Comparison of ENCODE assay signal across 16 mouse cellular contexts in the genomic region with DNA sequence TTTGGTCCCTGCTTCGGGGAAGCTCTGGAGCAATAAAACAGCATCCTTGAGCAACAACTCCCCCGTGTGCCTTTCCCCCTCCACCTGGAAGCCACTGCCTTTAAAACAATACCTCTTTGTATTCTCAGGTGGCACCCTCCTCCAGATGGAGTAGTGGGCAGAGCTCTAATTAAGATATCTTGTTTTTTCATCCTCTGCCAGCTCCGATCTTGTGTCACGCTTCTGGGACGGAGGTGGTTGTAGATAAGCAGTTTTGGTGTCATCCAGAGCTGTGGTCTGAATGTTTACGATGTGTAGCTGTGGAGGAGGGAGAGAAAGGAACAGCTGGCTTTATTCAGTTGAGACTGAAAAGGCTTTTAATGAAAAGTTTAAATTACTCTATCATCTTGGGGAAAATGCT.
DNase-seq lines count a peak whose midpoint lies in the region; ATAC-seq and TF ChIP-seq lines count a peak whose summit lies in the region.
"Had no signal": no experiment of that assay in that cellular context is flagged by ENCODE, and none has a peak within 500 bp of the region (broad histone marks: within the 10 kb centered on the region; RNA-seq: fewer than 3 reads in every experiment).

No protein-coding gene starts in this region.

- no peak overlapping the region for H3K4me3 ChIP-seq in kidney, embryonic 16.5 days (ENCODE audit: low read length)
- H3K4me3 ChIP-seq in MEL (ENCODE audit: control insufficient read depth in 1 of 2, insufficient read depth in 1 of 2, low read depth in 2 of 2, low read length in 2 of 2) = peak overlapping the region; percentile 4 to 5; a peak in 2 of 4 replicates
- H3K4me3 ChIP-seq in liver, embryonic 13.5 days (replicated peaks) = no peak overlapping the region
- H3K4me3 ChIP-seq: embryonic facial prominence, embryonic 12.5 days; forebrain, embryonic 10.5 days; stomach, embryonic 15.5 days had no signal

- H3K4me2 ChIP-seq in kidney, embryonic 16.5 days (replicated peaks; ENCODE audit: low read depth, low read length) = peak overlapping the region; percentile 13; the same call in 1 of the 2 replicates
- H3K4me2 ChIP-seq in liver, embryonic 13.5 days = no peak overlapping the region
- H3K4me2 ChIP-seq: embryonic facial prominence, embryonic 12.5 days; hindbrain, embryonic 14.5 days; stomach, embryonic 15.5 days had no signal

- no peak for TF ChIP-seq RAD21 in MEL (IDR thresholded peaks at IDR 0.05; ENCODE audit: low read depth, low read length)

- ATAC-seq in kidney, embryonic 16.5 days (ENCODE audit: low FRiP score, low TSS enrichment) = peak; percentile 86
- peak; percentile 82 for ATAC-seq in liver, embryonic 13.5 days (ENCODE audit: low read depth)
- ATAC-seq: intestine, postnatal 0 days; lung, postnatal 0 days had no signal

- H3K4me1 ChIP-seq in kidney, embryonic 16.5 days (ENCODE audit: insufficient read depth, low read length) = 0 out of 2 replicates have a peak, but pooled peaks cover 14% of the 10 kb centered on the region
- H3K4me1 ChIP-seq in MEL (ENCODE audit: control insufficient read depth in 1 of 2, insufficient read depth in 2 of 2, low read length in 2 of 2) = peaks cover 37 to 38% of the 10 kb centered on the region in 2 experiments
- peaks cover 24% of the 10 kb centered on the region for H3K4me1 ChIP-seq in liver, embryonic 13.5 days (replicated peaks)
- H3K4me1 ChIP-seq: stomach, embryonic 15.5 days had no signal

- no peaks in the 10 kb centered on the region for H3K27me3 ChIP-seq in kidney, embryonic 16.5 days (ENCODE audit: insufficient read depth, low read length)
- H3K27me3 ChIP-seq in MEL (ENCODE audit: control insufficient read depth in 1 of 2, insufficient read depth in 2 of 2, low read length in 2 of 2) = no peaks in the 10 kb centered on the region
- H3K27me3 ChIP-seq in liver, embryonic 13.5 days = no peaks in the 10 kb centered on the region
- H3K27me3 ChIP-seq: embryonic facial prominence, embryonic 12.5 days; stomach, embryonic 15.5 days had no signal

- TF ChIP-seq EP300 in MEL (IDR thresholded peaks at IDR 0.05; ENCODE audit: low read depth in 1 of 2, low read length in 2 of 2) = peak; percentile 86 to 95

- DNase-seq in kidney, postnatal 14 days = no peak
- peak; percentile 13 for DNase-seq in 416B (ENCODE audit: low read depth)
- DNase-seq in MEL (ENCODE audit: low read depth, low spot score) = peak; percentile 79
- DNase-seq in liver, embryonic 13.5 days = no peak
- no peak for DNase-seq in frontal cortex, postnatal 14 days (ENCODE audit: low spot score in 2 of 2)
- no peak for DNase-seq in layer of hippocampus, adult 8-10 months (ENCODE audit: low spot score in 2 of 2)
- DNase-seq: cerebellum, postnatal 14 days; heart, adult 11 months; spleen, adult 18-20 months had no signal

- no peak overlapping the region for H3K27ac ChIP-seq in kidney, embryonic 16.5 days (ENCODE audit: low read length)
- H3K27ac ChIP-seq in MEL (ENCODE audit: control insufficient read depth, low read depth, low read length) = peak overlapping the region; percentile 35; the same call in 1 of the 2 replicates
- H3K27ac ChIP-seq in liver, embryonic 13.5 days = no peak overlapping the region
- H3K27ac ChIP-seq: embryonic facial prominence, embryonic 12.5 days; forebrain, embryonic 10.5 days; hindbrain, embryonic 14.5 days; stomach, embryonic 15.5 days had no signal

- WGBS in kidney, embryonic 16.5 days = 2% methylated on average over 6 of the region's 6 CpGs
- 10% methylated on average over 6 of the region's 6 CpGs for WGBS in liver, embryonic 13.5 days (ENCODE audit: insufficient replicate concordance)

- no peak overlapping the region for H3K9ac ChIP-seq in kidney, embryonic 16.5 days (replicated peaks; ENCODE audit: low read length)
- no peak overlapping the region for H3K9ac ChIP-seq in MEL (ENCODE audit: control insufficient read depth, low read depth, low read length, poor library complexity, severe bottlenecking)
- H3K9ac ChIP-seq in liver, embryonic 13.5 days = no peak overlapping the region
- H3K9ac ChIP-seq: embryonic facial prominence, embryonic 12.5 days; hindbrain, embryonic 14.5 days; stomach, embryonic 15.5 days had no signal

- no peaks in the 10 kb centered on the region for H3K36me3 ChIP-seq in kidney, embryonic 16.5 days (ENCODE audit: insufficient read depth, low read length)
- H3K36me3 ChIP-seq in MEL (ENCODE audit: control insufficient read depth in 1 of 2, insufficient read depth in 2 of 2, low read length in 2 of 2) = peaks cover 0 to 40% of the 10 kb centered on the region in 2 experiments; a peak in 2 of 4 replicates
- H3K36me3 ChIP-seq in liver, embryonic 13.5 days = no peaks in the 10 kb centered on the region
- H3K36me3 ChIP-seq: embryonic facial prominence, embryonic 12.5 days; forebrain, embryonic 10.5 days; stomach, embryonic 15.5 days had no signal

- no peak for TF ChIP-seq POLR2A in MEL (IDR thresholded peaks at IDR 0.05; ENCODE audit: control insufficient read depth in 1 of 2, insufficient read depth in 1 of 2, low read depth in 1 of 2, low read length in 2 of 2, poor library complexity in 1 of 2)

- no peaks in the 10 kb centered on the region for H3K9me3 ChIP-seq in kidney, embryonic 16.5 days (ENCODE audit: low read length)
- no peaks in the 10 kb centered on the region for H3K9me3 ChIP-seq in MEL (replicated peaks; ENCODE audit: insufficient read depth, low read length)
- no peaks in the 10 kb centered on the region for H3K9me3 ChIP-seq in liver, embryonic 13.5 days (replicated peaks)
- H3K9me3 ChIP-seq: embryonic facial prominence, embryonic 12.5 days; forebrain, embryonic 10.5 days; stomach, embryonic 15.5 days had no signal

- H3K79me2 ChIP-seq in MEL (ENCODE audit: control insufficient read depth, insufficient read depth, low read length, poor library complexity) = no peaks in the 10 kb centered on the region

- TF ChIP-seq CTCF in MEL (IDR thresholded peaks at IDR 0.05 in 2 of 3, conservative IDR thresholded peaks at IDR 0.05 in 1 of 3; ENCODE audit: control insufficient read depth in 1 of 3, insufficient read depth in 1 of 3, low read depth in 2 of 3, low read length in 3 of 3, poor library complexity in 1 of 3, severe bottlenecking in 1 of 3) = no peak

TF ChIP-seq in MEL, 35 proteins besides CTCF, POLR2A, EP300 and RAD21 (continues in another document):
- TF ChIP-seq HCFC1 (IDR thresholded peaks at IDR 0.05; ENCODE audit: low read depth, low read length) = no peak
- no peak for TF ChIP-seq NRF1 (IDR thresholded peaks at IDR 0.05; ENCODE audit: insufficient read depth, low read depth, low read length, poor library complexity, severe bottlenecking)
- TF ChIP-seq CHD1 (IDR thresholded peaks at IDR 0.05; ENCODE audit: low read depth, low read length) = no peak
- no peak for TF ChIP-seq ZKSCAN1 (IDR thresholded peaks at IDR 0.05; ENCODE audit: low read depth, low read length)
- no peak for TF ChIP-seq CHD2 (IDR thresholded peaks at IDR 0.05; ENCODE audit: low read length)
- no peak for TF ChIP-seq NELFE (IDR thresholded peaks at IDR 0.05; ENCODE audit: low read depth, low read length)
- TF ChIP-seq E2F4 (IDR thresholded peaks at IDR 0.05; ENCODE audit: borderline replicate concordance, low read depth, low read length) = no peak
- TF ChIP-seq POLR2AphosphoS5 (IDR thresholded peaks at IDR 0.05; ENCODE audit: borderline replicate concordance, low read depth, low read length) = no peak
- no peak for TF ChIP-seq MEF2A (IDR thresholded peaks at IDR 0.05; ENCODE audit: extremely low read depth, insufficient replicate concordance, low read depth, low read length, poor library complexity, severe bottlenecking)
- TF ChIP-seq MAZ (IDR thresholded peaks at IDR 0.05; ENCODE audit: low read depth, low read length) = 0 out of 2 replicates have a peak, but pooled peaks have one; percentile 30
- no peak for TF ChIP-seq ELF1 (IDR thresholded peaks at IDR 0.05; ENCODE audit: low read depth, low read length)
- peak; percentile 46; the same call in 1 of the 2 replicates for TF ChIP-seq MYC (IDR thresholded peaks at IDR 0.05; ENCODE audit: low read depth, low read length)
- peak; percentile 98 for TF ChIP-seq BHLHE40 (IDR thresholded peaks at IDR 0.05; ENCODE audit: borderline replicate concordance, low read depth, low read length)
- peak; percentile 91 for TF ChIP-seq GATA1 (IDR thresholded peaks at IDR 0.05; ENCODE audit: low read depth, low read length)
- TF ChIP-seq MAX (IDR thresholded peaks at IDR 0.05; ENCODE audit: low read length) = 0 out of 2 replicates have a peak, but pooled peaks have one; percentile 42
- no peak for TF ChIP-seq USF1 (IDR thresholded peaks at IDR 0.05; ENCODE audit: low read depth, low read length)
- peak; percentile 82 for TF ChIP-seq SIN3A (IDR thresholded peaks at IDR 0.05; ENCODE audit: low read length)
- TF ChIP-seq SMC3 (IDR thresholded peaks at IDR 0.05; ENCODE audit: low read depth, low read length) = no peak
- peak; percentile 96 for TF ChIP-seq ETS1 (IDR thresholded peaks at IDR 0.05; ENCODE audit: low read depth, low read length)
- TF ChIP-seq GABPA (IDR thresholded peaks at IDR 0.05; ENCODE audit: low read depth, low read length) = no peak
- TF ChIP-seq MXI1 (IDR thresholded peaks at IDR 0.05; ENCODE audit: low read depth, low read length) = peak; percentile 64; the same call in 1 of the 2 replicates
- no peak for TF ChIP-seq TBP (IDR thresholded peaks at IDR 0.05; ENCODE audit: low read depth, low read length)
- peak; percentile 94 for TF ChIP-seq TCF12 (IDR thresholded peaks at IDR 0.05; ENCODE audit: low read depth, low read length)
- TF ChIP-seq POLR2AphosphoS2 (IDR thresholded peaks at IDR 0.05; ENCODE audit: low read length) = no peak
- peak; percentile 72 for TF ChIP-seq TAL1 (IDR thresholded peaks at IDR 0.05; ENCODE audit: low read length)
- TF ChIP-seq ZNF384 (IDR thresholded peaks at IDR 0.05; ENCODE audit: low read depth, low read length) = peak; percentile 59; the same call in 1 of the 2 replicates
- TF ChIP-seq MAFK (IDR thresholded peaks at IDR 0.05; ENCODE audit: borderline replicate concordance, low read depth, low read length) = no peak
- TF ChIP-seq JUND (IDR thresholded peaks at IDR 0.05; ENCODE audit: low read depth, low read length) = no peak
- TF ChIP-seq KAT2A (conservative IDR thresholded peaks at IDR 0.05; ENCODE audit: low read depth, low read length) = no peak
- no peak for TF ChIP-seq USF2 (IDR thresholded peaks at IDR 0.05; ENCODE audit: borderline replicate concordance in 1 of 2, insufficient read depth in 1 of 2, low read depth in 1 of 2, low read length in 2 of 2)
- TF ChIP-seq UBTF (IDR thresholded peaks at IDR 0.05; ENCODE audit: borderline replicate concordance, insufficient read depth, low read depth, low read length) = no peak
- no peak for TF ChIP-seq ZC3H11A (IDR thresholded peaks at IDR 0.05; ENCODE audit: low read depth, low read length)
- peak; percentile 83 for TF ChIP-seq RCOR1 (IDR thresholded peaks at IDR 0.05; ENCODE audit: low read depth, low read length)
- TF ChIP-seq MYB (IDR thresholded peaks at IDR 0.05; ENCODE audit: low read depth, low read length) = peak; percentile 34; the same call in 1 of the 2 replicates

Comparison
In these comparisons a context has a peak if more than half of its experiments do, and no peak if none do; other contexts are left out.
1. H3K4me3 ChIP-seq: peak in MEL (2 of 2); none in kidney, embryonic 16.5 days (single experiment) and liver, embryonic 13.5 days (single experiment).
2. DNase-seq: peak in 416B (single experiment) and MEL (single experiment); none in kidney, postnatal 14 days (single experiment), liver, embryonic 13.5 days (single experiment), frontal cortex, postnatal 14 days (0 of 2) and layer of hippocampus, adult 8-10 months (0 of 2).